Mouse (Mus musculus) stomach, postnatal 0 days (tissue): ENCODE data around the gene Moxd1.

ENCODE experiments used
- CTCF ChIP-seq: IDR thresholded peaks from 2 replicates; pipeline ENCODE4 v1.5.1; 2016; ENCODE audit warnings: antibody characterized with exemption, low read depth, mild to moderate bottlenecking, moderate library complexity
- EP300 ChIP-seq: optimal IDR thresholded peaks from 2 replicates; pipeline ENCODE3; 2016; ENCODE audit warnings: antibody characterized with exemption

DNA sequence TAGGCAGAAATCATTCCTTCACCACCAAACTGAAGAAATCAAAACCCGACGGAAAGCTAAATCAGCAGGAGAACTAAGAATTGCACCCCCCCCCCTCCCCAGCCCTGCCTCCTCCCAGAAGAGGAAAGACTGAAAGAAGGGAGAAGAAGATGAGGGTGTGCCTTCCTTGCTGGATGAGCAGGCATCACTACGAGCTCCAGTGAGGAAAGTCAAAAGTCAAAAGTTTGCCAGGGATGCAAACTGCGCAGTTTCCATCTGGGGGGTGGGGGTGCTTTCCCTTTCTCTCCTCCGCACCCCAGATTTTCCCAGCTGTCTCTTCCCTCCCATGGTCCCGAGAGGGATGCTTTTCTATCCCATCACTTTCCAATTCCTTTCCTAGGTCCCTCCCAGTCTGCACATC is 406 bp upstream of the Moxd1 start:
- no peak for TF ChIP-seq CTCF
- no peak for TF ChIP-seq EP300
